ENCODE assay signal across 20 mouse cellular contexts in genomic region chr12:40469009-40469408, GRCm38 (mm10). TPM values are rescaled to one million over a fixed set of nuclear protein-coding genes. Genes with fewer than 3 reads are reported as not detected.
"Had no signal": no experiment of that assay in that cellular context is flagged by ENCODE, and none has a peak within 500 bp of the region (broad histone marks: within the 10 kb centered on the region; RNA-seq: fewer than 3 reads in every experiment).

No protein-coding gene starts in this region.

- H3K4me3 ChIP-seq: liver, embryonic 12.5 days; midbrain, embryonic 10.5 days; midbrain, embryonic 12.5 days; neural tube, embryonic 13.5 days had no signal

- ATAC-seq: liver, embryonic 12.5 days; midbrain, embryonic 16.5 days had no signal

- DNase-seq: lung, adult 18-20 months; lung, embryonic 14.5 days; lung, postnatal 10 days; lung, postnatal 4 days; midbrain, embryonic 14.5 days; retina, postnatal 1 day; right cerebral cortex, adult 18-20 months; right cerebral cortex, postnatal 25 days; right cerebral cortex, postnatal 4 days; spleen, adult 18-20 months; thymus, adult 18-20 months; thymus, postnatal 14 days; thymus, postnatal 36 days had no signal

- H3K27ac ChIP-seq: liver, embryonic 12.5 days; liver, embryonic 14.5 days; midbrain, embryonic 10.5 days; midbrain, embryonic 12.5 days; neural tube, embryonic 13.5 days had no signal

RNA-seq across cellular contexts. Expression of gene Dock4, which starts 23.3 kb away (rescaled TPM):
- total RNA-seq: megakaryocyte-erythroid progenitor cell, adult 5-6 weeks had no signal
